Mouse (Mus musculus) thymus, adult 2 months (tissue): ENCODE results near the gene Hs6st1. TPM values are rescaled to one million over a fixed set of nuclear protein-coding genes. Genes with fewer than 3 reads are reported as not detected.

Source experiments
- DNase-seq: peaks from one replicate; pipeline ENCODE4 v3.0.0; 2021
- H3K27ac ChIP-seq: fragments of 200-500 bp; 2 replicates; pipeline ENCODE4 v1.5.1; 2012; ENCODE audit warnings: low read length, control low read depth; ENCODE audit not compliant: control insufficient read depth, insufficient read depth
- H3K27me3 ChIP-seq: fragments of 200-500 bp; 2 replicates; pipeline ENCODE4 v1.6.1; 2012; ENCODE audit warnings: mild to moderate bottlenecking, low read length, moderate library complexity, mixed read lengths; ENCODE audit not compliant: control insufficient read depth, insufficient read depth
- H3K36me3 ChIP-seq: fragments of 200-500 bp; 2 replicates; pipeline ENCODE4 v1.6.1; 2012; ENCODE audit warnings: mild to moderate bottlenecking, low read length, moderate library complexity; ENCODE audit not compliant: control insufficient read depth, insufficient read depth
- H3K4me1 ChIP-seq: fragments of 200-500 bp; replicated peaks from 2 replicates; pipeline ENCODE4 v1.6.1; 2012; ENCODE audit warnings: low read length; ENCODE audit not compliant: control insufficient read depth, insufficient read depth
- H3K4me3 ChIP-seq: fragments of 200-500 bp; 2 replicates; pipeline ENCODE4 v1.5.1; 2012; ENCODE audit warnings: mild to moderate bottlenecking, low read length, control low read depth, moderate library complexity; ENCODE audit not compliant: control insufficient read depth, insufficient read depth
- CTCF ChIP-seq: fragments of 200-500 bp; IDR thresholded peaks from 2 replicates; pipeline ENCODE4 v1.5.1; 2012; ENCODE audit warnings: mild to moderate bottlenecking, control low read depth, low read length, moderate library complexity, borderline replicate concordance; ENCODE audit not compliant: control insufficient read depth, poor library complexity, insufficient read depth; ENCODE audit errors: extremely low read depth
- POLR2A ChIP-seq: fragments of 200-500 bp; IDR thresholded peaks from 2 replicates; pipeline ENCODE4 v1.6.1; 2012; ENCODE audit warnings: mild to moderate bottlenecking, low read length, control low read depth, moderate library complexity; ENCODE audit not compliant: control insufficient read depth, poor library complexity, insufficient read depth; ENCODE audit errors: extremely low read depth
- WGBS: fragments of 180-500 bp; shearing (Covaris S2); methylation state at CpG from one replicate; pipeline ENCODE4 v1.1.7; 2018; 5-methylcytosine and 5-hydroxymethylcytosine counted together
- polyA plus RNA-seq: library from polyadenylated mRNA; depleted of rRNA; stranded (reverse); fragments of >200 nt; gene quantifications from 2 replicates; pipeline ENCODE4 v1.2.3, GENCODE M21; 2012

Hs6st1 gene
- polyA plus RNA-seq, 1 experiment: 128 TPM

- H3K4me3 ChIP-seq: no peak overlapping the region
- 90% methylated on average over 1 of the region's 1 CpGs for WGBS
- no peaks in the 10 kb centered on the region for H3K27me3 ChIP-seq
- DNase-seq: no peak
- TF ChIP-seq CTCF (no peak), POLR2A (no peak)
- no peak overlapping the region for H3K27ac ChIP-seq
- peaks cover 11% of the 10 kb centered on the region for H3K36me3 ChIP-seq
- peaks cover 19% of the 10 kb centered on the region for H3K4me1 ChIP-seq
Observed at GRCm38 (mm10) chr1:36089481-36089880, 21.3 kb downstream of the Hs6st1 start.

GRCm38 (mm10) chr1:36090011-36090721 lies 22.0 kb downstream of the Hs6st1 start:
- Histone ChIP-seq H3K27me3 (no peaks in the 10 kb centered on the region), H3K4me3 (no peak overlapping the region), H3K27ac (no peak overlapping the region), H3K4me1 (peaks cover 19% of the 10 kb centered on the region), H3K36me3 (peaks cover 11% of the 10 kb centered on the region)
- TF ChIP-seq POLR2A: no peak
- no peak for TF ChIP-seq CTCF
- no peak for DNase-seq
- WGBS: 90% methylated on average over 6 of the region's 6 CpGs

GRCm38 (mm10) chr1:36090722-36091110 lies 22.5 kb downstream of the Hs6st1 start:
- Histone ChIP-seq H3K27ac (no peak overlapping the region), H3K4me3 (no peak overlapping the region), H3K27me3 (no peaks in the 10 kb centered on the region), H3K36me3 (peaks cover 11% of the 10 kb centered on the region), H3K4me1 (peaks cover 19% of the 10 kb centered on the region)
- TF ChIP-seq POLR2A (no peak), CTCF (no peak)
- DNase-seq: no peak
- WGBS: 97% methylated on average over 4 of the region's 4 CpGs

DNA sequence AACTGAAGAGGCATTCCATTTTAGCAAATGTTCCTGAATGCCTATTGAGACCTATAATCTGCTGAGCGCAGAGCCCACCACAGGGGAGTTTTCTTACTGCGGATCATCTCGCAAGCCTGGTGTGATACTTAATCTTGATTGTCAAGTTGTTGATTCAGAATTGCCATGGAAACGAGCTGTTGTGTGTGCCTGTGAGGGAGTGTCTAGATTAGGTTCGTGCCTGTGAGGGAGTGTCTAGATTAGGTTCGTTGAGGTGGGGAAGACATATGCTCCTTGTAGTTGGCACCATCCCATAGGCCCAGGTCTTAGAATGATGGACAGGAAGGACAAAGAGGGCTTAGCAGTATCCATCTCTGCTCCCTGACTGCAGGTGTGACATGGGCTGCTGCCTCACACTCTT lies 23.0 kb downstream of the Hs6st1 start:
- 94% methylated on average over 6 of the region's 6 CpGs for WGBS
- Histone ChIP-seq H3K4me1 (peaks cover 19% of the 10 kb centered on the region), H3K36me3 (peaks cover 11% of the 10 kb centered on the region), H3K27me3 (no peaks in the 10 kb centered on the region), H3K27ac (no peak overlapping the region), H3K4me3 (no peak overlapping the region)
- no peak for DNase-seq
- TF ChIP-seq CTCF (no peak), POLR2A (no peak)

DNA sequence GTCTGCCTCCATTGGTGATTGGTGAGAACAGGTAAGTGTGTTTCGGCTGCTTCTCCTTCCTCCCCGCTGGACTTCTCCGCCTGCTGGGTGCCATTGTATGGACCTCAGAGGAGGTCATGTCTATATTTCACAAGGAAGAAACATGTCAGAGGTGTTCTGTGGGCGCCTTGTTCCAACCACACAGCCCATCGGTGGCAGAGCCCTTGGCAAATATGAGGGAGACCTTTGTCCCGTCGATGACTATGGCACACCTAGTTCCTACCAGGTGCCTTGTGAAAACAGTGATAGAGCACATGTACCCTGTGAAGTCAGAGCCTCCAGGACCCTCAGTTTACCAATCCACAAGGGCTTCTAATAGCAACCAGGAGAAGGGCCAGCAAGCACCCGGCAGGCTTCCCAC lies 25.5 kb downstream of the Hs6st1 start:
- no peak for TF ChIP-seq CTCF
- TF ChIP-seq POLR2A: no peak
- H3K27me3 ChIP-seq: no peaks in the 10 kb centered on the region
- peaks cover 16% of the 10 kb centered on the region for H3K36me3 ChIP-seq
- DNase-seq: no peak
- H3K4me1 ChIP-seq: peaks cover 5% of the 10 kb centered on the region
- H3K27ac ChIP-seq: no peak overlapping the region
- 97% methylated on average over 8 of the region's 8 CpGs for WGBS
- no peak overlapping the region for H3K4me3 ChIP-seq

GRCm38 (mm10) chr1:36095423-36096272 lies 27.4 kb downstream of the Hs6st1 start:
- H3K36me3 ChIP-seq: peaks cover 17% of the 10 kb centered on the region

More at GRCm38 (mm10) chr1:36095423-36096272, 27.4 kb downstream of the Hs6st1 start:
- WGBS: 97% methylated on average over 12 of the region's 12 CpGs
- no peak overlapping the region for H3K4me3 ChIP-seq
- H3K27ac ChIP-seq: no peak overlapping the region
- no peaks in the 10 kb centered on the region for H3K4me1 ChIP-seq
- no peak for TF ChIP-seq POLR2A
- TF ChIP-seq CTCF: no peak
- H3K27me3 ChIP-seq: no peaks in the 10 kb centered on the region
- DNase-seq: no peak
